Mouse (Mus musculus) forebrain, embryonic 14.5 days (tissue): ENCODE measurements around the gene Prdm16. TPM values are rescaled to one million over a fixed set of nuclear protein-coding genes. Genes with fewer than 3 reads are reported as not detected.

Experiments
- ATAC-seq: fragments of 200-750 bp; cut with Nextera tagmentation; 2 replicates; pipeline ENCODE4 v1.8.0; 2017; ENCODE audit warnings: mild to moderate bottlenecking, moderate library complexity
- DNase-seq: peaks from one replicate; pipeline ENCODE4 v3.0.0-alpha.2; 2015; ENCODE audit warnings: low spot score
- H3K27ac ChIP-seq: fragments of 300-500 bp; sonication (generic); 2 replicates; pipeline ENCODE4 v1.5.1; 2014; ENCODE audit warnings: low read depth, mild to moderate bottlenecking, control low read depth, low read length, moderate library complexity
- H3K27me3 ChIP-seq: fragments of 300-500 bp; sonication (generic); replicated peaks from 2 replicates; pipeline ENCODE4 v1.6.1; 2014; ENCODE audit warnings: low read length, control low read depth, mixed read lengths; ENCODE audit not compliant: control insufficient read depth, insufficient read depth
- H3K36me3 ChIP-seq: fragments of 300-500 bp; sonication (generic); 2 replicates; pipeline ENCODE4 v1.6.1; 2014; ENCODE audit warnings: low read length, control low read depth; ENCODE audit not compliant: control insufficient read depth, insufficient read depth
- H3K4me1 ChIP-seq: fragments of 300-500 bp; sonication (generic); 2 replicates; pipeline ENCODE4 v1.6.1; 2014; ENCODE audit warnings: antibody characterized with exemption, low read length, control low read depth; ENCODE audit not compliant: control insufficient read depth, insufficient read depth
- H3K4me2 ChIP-seq: fragments of 300-500 bp; sonication (generic); 2 replicates; pipeline ENCODE4 v1.6.1; 2014; ENCODE audit warnings: mild to moderate bottlenecking, control low read depth, low read length
- H3K4me3 ChIP-seq: fragments of 300-500 bp; sonication (generic); 2 replicates; pipeline ENCODE4 v1.5.1; 2014; ENCODE audit warnings: low read depth, low read length, control low read depth
- H3K9ac ChIP-seq: fragments of 300-500 bp; sonication (generic); 2 replicates; pipeline ENCODE4 v1.6.1; 2014; ENCODE audit warnings: mild to moderate bottlenecking, low read length, control low read depth, moderate library complexity
- H3K9me3 ChIP-seq: fragments of 300-500 bp; sonication (generic); replicated peaks from 2 replicates; pipeline ENCODE4 v1.6.1; 2016; ENCODE audit warnings: low read length, control low read depth, mixed read lengths; ENCODE audit not compliant: control insufficient read depth
- WGBS: fragments of 180-500 bp; shearing (Covaris S2); extraction: QIAGEN DNeasy Blood & Tissue Kit; methylation state at CpG from one replicate; pipeline ENCODE4 v1.1.7; 2014; 5-methylcytosine and 5-hydroxymethylcytosine counted together
- polyA plus RNA-seq: library from polyadenylated mRNA; unstranded; fragments of >200 nt; fragmentation: Nextera tagmentation; extraction: Ambion mirVana; gene quantifications from 2 replicates; pipeline ENCODE4 v1.2.1, GENCODE M21; 2014

The Prdm16 gene
- polyA plus RNA-seq, 1 experiment from 2014 or later = 20.6 TPM

- 8% methylated on average over 21 of the region's 21 CpGs for WGBS
- no peaks in the 10 kb centered on the region for H3K36me3 ChIP-seq
- peaks cover 62% of the 10 kb centered on the region for H3K4me1 ChIP-seq
- H3K9me3 ChIP-seq = no peaks in the 10 kb centered on the region
- no peaks in the 10 kb centered on the region for H3K27me3 ChIP-seq
- peak overlapping the region; percentile 50; the same call in 1 of the 2 replicates for H3K27ac ChIP-seq
- H3K4me2 ChIP-seq = peak overlapping the region; percentile 28; the same call in 1 of the 2 replicates
- no peak overlapping the region for H3K4me3 ChIP-seq
- no peak for ATAC-seq
- no peak for DNase-seq
- H3K9ac ChIP-seq = peak overlapping the region; percentile 41; the same call in 1 of the 2 replicates
Observed at GRCm38 (mm10) chr4:154543921-154544320, 92.8 kb downstream of the Prdm16 start.

GRCm38 (mm10) chr4:154543128-154543527 lies 93.5 kb downstream of the Prdm16 start:
- Histone ChIP-seq H3K4me2 (no peak overlapping the region), H3K4me1 (peaks cover 56% of the 10 kb centered on the region), H3K4me3 (no peak overlapping the region), H3K9me3 (no peaks in the 10 kb centered on the region), H3K27ac (peak overlapping the region; percentile 58; the same call in 1 of the 2 replicates), H3K36me3 (no peaks in the 10 kb centered on the region), H3K27me3 (no peaks in the 10 kb centered on the region), H3K9ac (no peak overlapping the region)
- WGBS = 37% methylated on average over 4 of the region's 4 CpGs
- peak; percentile 68 for DNase-seq
- peak; percentile 8; the same call in 1 of the 2 replicates for ATAC-seq

- Histone ChIP-seq H3K27ac (no peak overlapping the region), H3K4me2 (no peak overlapping the region), H3K4me1 (peaks cover 52% of the 10 kb centered on the region), H3K4me3 (no peak overlapping the region), H3K27me3 (no peaks in the 10 kb centered on the region), H3K9ac (no peak overlapping the region), H3K36me3 (no peaks in the 10 kb centered on the region), H3K9me3 (no peaks in the 10 kb centered on the region)
- DNase-seq (no peak), ATAC-seq (no peak)
- 39% methylated on average over 5 of the region's 5 CpGs for WGBS
Observed at GRCm38 (mm10) chr4:154542568-154542967, 94.1 kb downstream of the Prdm16 start.

GRCm38 (mm10) chr4:154541632-154542276 lies 94.9 kb downstream of the Prdm16 start:
- Histone ChIP-seq H3K27ac (0 out of 2 replicates have a peak overlapping the region, but pooled peaks have one; percentile 21), H3K36me3 (no peaks in the 10 kb centered on the region), H3K9me3 (no peaks in the 10 kb centered on the region), H3K27me3 (no peaks in the 10 kb centered on the region), H3K4me1 (peaks cover 51% of the 10 kb centered on the region), H3K4me2 (peak overlapping the region; percentile 12; the same call in 1 of the 2 replicates), H3K4me3 (no peak overlapping the region), H3K9ac (peak overlapping the region; percentile 8; the same call in 1 of the 2 replicates)
- no peak for ATAC-seq
- no peak for DNase-seq
- WGBS = 70% methylated on average over 9 of the region's 9 CpGs

GRCm38 (mm10) chr4:154540671-154541070 lies 96.0 kb downstream of the Prdm16 start:
- ATAC-seq (no peak; the same call in 1 of the 2 replicates), DNase-seq (no peak)
- no peaks in the 10 kb centered on the region for H3K27me3 ChIP-seq
- 13% methylated on average over 10 of the region's 10 CpGs for WGBS
- peaks cover 46% of the 10 kb centered on the region for H3K4me1 ChIP-seq
- H3K4me3 ChIP-seq = no peak overlapping the region
- H3K9me3 ChIP-seq = no peaks in the 10 kb centered on the region
- no peaks in the 10 kb centered on the region for H3K36me3 ChIP-seq
- peak overlapping the region; percentile 26 for H3K9ac ChIP-seq
- peak overlapping the region; percentile 12; the same call in 1 of the 2 replicates for H3K4me2 ChIP-seq
- H3K27ac ChIP-seq = peak overlapping the region; percentile 62; the same call in 1 of the 2 replicates

- H3K9me3 ChIP-seq = no peaks in the 10 kb centered on the region
- no peak overlapping the region for H3K4me3 ChIP-seq
- H3K36me3 ChIP-seq = no peaks in the 10 kb centered on the region
- no peak overlapping the region for H3K4me2 ChIP-seq
- DNase-seq (no peak), ATAC-seq (no peak)
- WGBS = 86% methylated on average over 12 of the region's 12 CpGs
- peaks cover 36% of the 10 kb centered on the region for H3K4me1 ChIP-seq
- H3K27me3 ChIP-seq = no peaks in the 10 kb centered on the region
- no peak overlapping the region for H3K27ac ChIP-seq
- no peak overlapping the region for H3K9ac ChIP-seq
Observed at GRCm38 (mm10) chr4:154539703-154540102, 97.0 kb downstream of the Prdm16 start.

GRCm38 (mm10) chr4:154538727-154539126 lies 97.9 kb downstream of the Prdm16 start:
- Histone ChIP-seq H3K4me1 (peaks cover 28% of the 10 kb centered on the region), H3K36me3 (no peaks in the 10 kb centered on the region), H3K9ac (no peak overlapping the region), H3K27me3 (no peaks in the 10 kb centered on the region), H3K4me2 (no peak overlapping the region), H3K27ac (no peak overlapping the region), H3K9me3 (no peaks in the 10 kb centered on the region), H3K4me3 (no peak overlapping the region)
- no peak for DNase-seq
- 90% methylated on average over 4 of the region's 4 CpGs for WGBS
- ATAC-seq = no peak

- Histone ChIP-seq H3K4me3 (no peak overlapping the region), H3K36me3 (no peaks in the 10 kb centered on the region), H3K27me3 (no peaks in the 10 kb centered on the region), H3K9me3 (no peaks in the 10 kb centered on the region), H3K9ac (no peak overlapping the region), H3K27ac (no peak overlapping the region), H3K4me2 (no peak overlapping the region), H3K4me1 (peaks cover 10% of the 10 kb centered on the region)
- 77% methylated on average over 5 of the region's 5 CpGs for WGBS
- no peak for ATAC-seq
- no peak for DNase-seq
Observed at GRCm38 (mm10) chr4:154536110-154536509, 100.6 kb downstream of the Prdm16 start.

GRCm38 (mm10) chr4:154531368-154531767 lies 105.3 kb downstream of the Prdm16 start:
- Histone ChIP-seq H3K4me3 (no peak overlapping the region), H3K4me1 (peaks cover 7% of the 10 kb centered on the region), H3K9ac (no peak overlapping the region), H3K9me3 (no peaks in the 10 kb centered on the region), H3K4me2 (no peak overlapping the region), H3K27ac (no peak overlapping the region), H3K36me3 (no peaks in the 10 kb centered on the region), H3K27me3 (no peaks in the 10 kb centered on the region)
- WGBS = 39% methylated on average over 4 of the region's 4 CpGs
- no peak for DNase-seq
- no peak for ATAC-seq
